Mouse (Mus musculus) megakaryocyte, embryonic 14.5 days (primary cell): ENCODE measurements at regions not wholly inside any gene's neighbourhood (a gene's known extent, or its start where the extent isn't known, plus 50 kb on each side); places are given as distances from the start of the nearest gene placed in this dataset.

Experiments used
- FLI1 ChIP-seq: IDR thresholded peaks from 2 replicates; pipeline ENCODE4 v1.6.1; 2012; ENCODE audit warnings: low read length, inconsistent platforms, mixed read lengths
- GATA1 ChIP-seq: IDR thresholded peaks from 3 replicates; pipeline ENCODE4 v1.6.1; 2012; ENCODE audit warnings: mixed read lengths, low read length, inconsistent platforms, borderline replicate concordance

DNA sequence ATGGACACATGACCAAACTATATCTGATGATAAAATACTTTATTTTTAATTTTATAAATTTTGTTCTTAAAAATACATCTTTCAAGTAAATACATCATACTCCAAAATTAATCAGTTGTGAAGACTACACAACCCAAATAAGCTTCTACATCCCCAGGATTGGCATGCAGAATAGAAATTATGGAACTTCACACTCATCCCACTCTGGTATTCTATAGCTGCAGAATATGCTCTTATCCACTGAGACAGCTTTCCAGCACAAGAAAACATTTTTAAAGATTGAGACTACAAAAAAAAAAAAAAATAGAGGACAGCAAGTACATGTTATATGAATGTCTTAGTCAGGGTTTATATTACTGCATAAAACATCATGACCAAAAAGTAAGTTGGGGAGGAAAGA lies 94.4 kb downstream of the Gm11232 start:
- TF ChIP-seq GATA1 (no peak), FLI1 (no peak)
